Mouse (Mus musculus) midbrain, embryonic 15.5 days (tissue): Measurements from ENCODE around the gene Cks2. TPM values are rescaled to one million over a fixed set of nuclear protein-coding genes. Genes with fewer than 3 reads are reported as not detected.
A peak's percentile ranks its signal among the peaks of the same experiment; 100 is the strongest.

Source experiments
- ATAC-seq: fragments of 200-750 bp; cut with Nextera tagmentation; replicated peaks from 2 replicates; pipeline ENCODE4 v1.8.0; 2017; ENCODE audit warnings: moderate TSS enrichment
- H3K27ac ChIP-seq: fragments of 300-500 bp; sonication (generic); 2 replicates; pipeline ENCODE4 v1.5.1; 2015; ENCODE audit warnings: mild to moderate bottlenecking, inconsistent platforms
- H3K27me3 ChIP-seq: fragments of 300-500 bp; sonication (generic); replicated peaks from 2 replicates; pipeline ENCODE4 v1.6.1; 2015; ENCODE audit warnings: inconsistent platforms
- H3K36me3 ChIP-seq: fragments of 300-500 bp; sonication (generic); replicated peaks from 2 replicates; pipeline ENCODE4 v1.6.1; 2015; ENCODE audit warnings: inconsistent platforms
- H3K4me1 ChIP-seq: fragments of 300-500 bp; sonication (generic); 2 replicates; pipeline ENCODE4 v1.6.1; 2015; ENCODE audit warnings: inconsistent platforms
- H3K4me2 ChIP-seq: fragments of 300-500 bp; sonication (generic); 2 replicates; pipeline ENCODE4 v1.6.1; 2015; ENCODE audit warnings: inconsistent platforms, mild to moderate bottlenecking, moderate library complexity
- H3K4me3 ChIP-seq: fragments of 300-500 bp; sonication (generic); 2 replicates; pipeline ENCODE4 v1.5.1; 2015; ENCODE audit warnings: mild to moderate bottlenecking, inconsistent platforms
- H3K9ac ChIP-seq: fragments of 300-500 bp; sonication (generic); 2 replicates; pipeline ENCODE4 v1.6.1; 2015; ENCODE audit warnings: mild to moderate bottlenecking, inconsistent platforms
- H3K9me3 ChIP-seq: fragments of 300-500 bp; sonication (generic); 2 replicates; pipeline ENCODE4 v1.6.1; 2016; ENCODE audit warnings: inconsistent platforms
- WGBS: fragments of 180-500 bp; shearing (Covaris S2); methylation state at CpG from one replicate; pipeline ENCODE4 v1.1.7; 2015; ENCODE audit warnings: mixed read lengths; 5-methylcytosine and 5-hydroxymethylcytosine counted together
- polyA plus RNA-seq: library from polyadenylated mRNA; unstranded; fragments of >200 nt; fragmentation: Nextera tagmentation; extraction: Ambion mirVana; gene quantifications from 2 replicates; pipeline ENCODE4 v1.2.1, GENCODE M21; 2015

Gene Cks2
- polyA plus RNA-seq, 1 experiment from 2014 or later = 36.9 TPM

- Histone ChIP-seq H3K27ac (peak overlapping the region; percentile 74), H3K4me3 (peak overlapping the region; percentile 80), H3K9me3 (no peaks in the 10 kb centered on the region), H3K4me2 (peak overlapping the region; percentile 94), H3K27me3 (no peaks in the 10 kb centered on the region), H3K9ac (peak overlapping the region; percentile 80), H3K4me1 (peaks cover 8% of the 10 kb centered on the region), H3K36me3 (no peaks in the 10 kb centered on the region)
- 44% methylated on average over 20 of the region's 20 CpGs for WGBS
- ATAC-seq = peak; percentile 60
Measured at GRCm38 (mm10) chr13:51643924-51644828, 856 bp upstream of the Cks2 start.

- H3K4me2 ChIP-seq = peak overlapping the region; percentile 94
- peak overlapping the region; percentile 80 for H3K4me3 ChIP-seq
- ATAC-seq = no peak
- no peak overlapping the region for H3K27ac ChIP-seq
- no peaks in the 10 kb centered on the region for H3K9me3 ChIP-seq
- H3K4me1 ChIP-seq = peaks cover 11% of the 10 kb centered on the region
- no peaks in the 10 kb centered on the region for H3K36me3 ChIP-seq
- WGBS = under 1% methylated on average over 7 of the region's 7 CpGs
- no peak overlapping the region for H3K9ac ChIP-seq
- H3K27me3 ChIP-seq = no peaks in the 10 kb centered on the region
Measured at GRCm38 (mm10) chr13:51645872-51646271, 840 bp downstream of the Cks2 start.

- H3K4me1 ChIP-seq = peaks cover 15% of the 10 kb centered on the region
- peak overlapping the region; percentile 80 for H3K4me3 ChIP-seq
- no peak for ATAC-seq
- peak overlapping the region; percentile 94; the same call in 1 of the 2 replicates for H3K4me2 ChIP-seq
- 22% methylated on average over 3 of the region's 3 CpGs for WGBS
- H3K27ac ChIP-seq = no peak overlapping the region
- H3K9me3 ChIP-seq = no peaks in the 10 kb centered on the region
- H3K9ac ChIP-seq = no peak overlapping the region
- no peaks in the 10 kb centered on the region for H3K36me3 ChIP-seq
- no peaks in the 10 kb centered on the region for H3K27me3 ChIP-seq
Measured at GRCm38 (mm10) chr13:51646362-51647027, 1.5 kb downstream of the Cks2 start.

GRCm38 (mm10) chr13:51647770-51648169 is 2.7 kb downstream of the Cks2 start:
- no peaks in the 10 kb centered on the region for H3K36me3 ChIP-seq
- WGBS = 86% methylated on average over 3 of the region's 3 CpGs
- no peak overlapping the region for H3K4me3 ChIP-seq
- H3K27me3 ChIP-seq = no peaks in the 10 kb centered on the region
- ATAC-seq = no peak
- peaks cover 23% of the 10 kb centered on the region for H3K4me1 ChIP-seq
- H3K9me3 ChIP-seq = no peaks in the 10 kb centered on the region
- H3K27ac ChIP-seq = no peak overlapping the region
- H3K9ac ChIP-seq = no peak overlapping the region
- no peak overlapping the region for H3K4me2 ChIP-seq

GRCm38 (mm10) chr13:51648237-51648636 is 3.2 kb downstream of the Cks2 start:
- peaks cover 23% of the 10 kb centered on the region for H3K4me1 ChIP-seq
- 91% methylated on average over 4 of the region's 4 CpGs for WGBS
- H3K9me3 ChIP-seq = no peaks in the 10 kb centered on the region
- no peak overlapping the region for H3K4me2 ChIP-seq
- no peaks in the 10 kb centered on the region for H3K27me3 ChIP-seq
- no peak overlapping the region for H3K9ac ChIP-seq
- no peak for ATAC-seq
- no peak overlapping the region for H3K4me3 ChIP-seq
- H3K36me3 ChIP-seq = no peaks in the 10 kb centered on the region
- no peak overlapping the region for H3K27ac ChIP-seq

GRCm38 (mm10) chr13:51649740-51650139 is 4.7 kb downstream of the Cks2 start:
- WGBS = 53% methylated on average over 1 of the region's 1 CpGs
- Histone ChIP-seq H3K9ac (no peak overlapping the region), H3K4me3 (no peak overlapping the region), H3K36me3 (no peaks in the 10 kb centered on the region), H3K4me2 (no peak overlapping the region), H3K27me3 (no peaks in the 10 kb centered on the region), H3K27ac (no peak overlapping the region), H3K9me3 (no peaks in the 10 kb centered on the region), H3K4me1 (peaks cover 23% of the 10 kb centered on the region)
- ATAC-seq = no peak

GRCm38 (mm10) chr13:51651408-51652064 is 6.5 kb downstream of the Cks2 start, which contains the start of gene Secisbp2:
Secisbp2 (plus strand) TSS chr13:51651697.
- Histone ChIP-seq H3K9me3 (no peaks in the 10 kb centered on the region), H3K4me2 (peak within 1 kb of the TSS; percentile 95), H3K27me3 (no peaks in the 10 kb centered on the region), H3K4me3 (peak within 1 kb of the TSS; percentile 90), H3K9ac (peak within 1 kb of the TSS; percentile 84), H3K36me3 (peaks cover 7% of the 10 kb centered on the region; the same call in 1 of the 2 replicates), H3K4me1 (peaks cover 15% of the 10 kb centered on the region), H3K27ac (peak within 1 kb of the TSS; percentile 93)
- peak; percentile 98 for ATAC-seq
- under 1% methylated on average over 69 of the region's 69 CpGs for WGBS

GRCm38 (mm10) chr13:51653159-51653558 is 8.1 kb downstream of the Cks2 start:
- WGBS = 93% methylated on average over 6 of the region's 6 CpGs
- Histone ChIP-seq H3K36me3 (peaks cover 19% of the 10 kb centered on the region), H3K4me1 (peaks cover 15% of the 10 kb centered on the region), H3K27ac (no peak overlapping the region), H3K9me3 (no peaks in the 10 kb centered on the region), H3K27me3 (no peaks in the 10 kb centered on the region), H3K4me3 (no peak overlapping the region), H3K4me2 (no peak overlapping the region), H3K9ac (no peak overlapping the region)
- no peak for ATAC-seq

- H3K4me1 ChIP-seq = peaks cover 15% of the 10 kb centered on the region
- H3K4me3 ChIP-seq = no peak overlapping the region
- no peak for ATAC-seq
- no peaks in the 10 kb centered on the region for H3K9me3 ChIP-seq
- H3K4me2 ChIP-seq = no peak overlapping the region
- no peak overlapping the region for H3K27ac ChIP-seq
- WGBS = 93% methylated on average over 9 of the region's 9 CpGs
- peaks cover 24% of the 10 kb centered on the region for H3K36me3 ChIP-seq
- no peak overlapping the region for H3K9ac ChIP-seq
- no peaks in the 10 kb centered on the region for H3K27me3 ChIP-seq
Measured at GRCm38 (mm10) chr13:51653961-51654360, 8.9 kb downstream of the Cks2 start.

- Histone ChIP-seq H3K27me3 (no peaks in the 10 kb centered on the region), H3K9me3 (no peaks in the 10 kb centered on the region), H3K9ac (no peak overlapping the region), H3K4me2 (no peak overlapping the region), H3K4me3 (no peak overlapping the region), H3K27ac (no peak overlapping the region), H3K4me1 (peaks cover 8% of the 10 kb centered on the region), H3K36me3 (peaks cover 45% of the 10 kb centered on the region)
- no peak for ATAC-seq
- WGBS = 93% methylated on average over 13 of the region's 13 CpGs
Measured at GRCm38 (mm10) chr13:51656516-51657235, 11.6 kb downstream of the Cks2 start.

GRCm38 (mm10) chr13:51658094-51658493 is 13.1 kb downstream of the Cks2 start:
- Histone ChIP-seq H3K4me1 (no peaks in the 10 kb centered on the region), H3K9me3 (no peaks in the 10 kb centered on the region), H3K36me3 (peaks cover 57% of the 10 kb centered on the region), H3K4me3 (no peak overlapping the region), H3K9ac (no peak overlapping the region), H3K27me3 (no peaks in the 10 kb centered on the region), H3K27ac (no peak overlapping the region), H3K4me2 (no peak overlapping the region)
- no peak for ATAC-seq
- WGBS = 99% methylated on average over 3 of the region's 3 CpGs
